Mouse (Mus musculus) midbrain, embryonic 13.5 days (tissue): ENCODE results near the gene Rgs3. TPM values are rescaled to one million over a fixed set of nuclear protein-coding genes. Genes with fewer than 3 reads are reported as not detected.

ENCODE experiments used
- ATAC-seq: fragments of 200-750 bp; cut with Nextera tagmentation; 2 replicates; pipeline ENCODE4 v1.8.0; 2017; ENCODE audit warnings: mild to moderate bottlenecking, moderate TSS enrichment, moderate library complexity
- H3K27ac ChIP-seq: fragments of 300-500 bp; sonication (generic); 2 replicates; pipeline ENCODE4 v1.5.1; 2015; ENCODE audit warnings: inconsistent platforms, mild to moderate bottlenecking, moderate library complexity
- H3K27me3 ChIP-seq: fragments of 300-500 bp; sonication (generic); 2 replicates; pipeline ENCODE4 v1.6.1; 2015; ENCODE audit warnings: mild to moderate bottlenecking, inconsistent platforms
- H3K36me3 ChIP-seq: fragments of 300-500 bp; sonication (generic); 2 replicates; pipeline ENCODE4 v1.6.1; 2015; ENCODE audit warnings: mild to moderate bottlenecking, inconsistent platforms
- H3K4me1 ChIP-seq: fragments of 300-500 bp; sonication (generic); replicated peaks from 2 replicates; pipeline ENCODE4 v1.6.1; 2015; ENCODE audit warnings: inconsistent platforms
- H3K4me2 ChIP-seq: fragments of 300-500 bp; sonication (generic); replicated peaks from 2 replicates; pipeline ENCODE4 v1.6.1; 2015; ENCODE audit warnings: moderate library complexity, mild to moderate bottlenecking, inconsistent platforms
- H3K4me3 ChIP-seq: fragments of 300-500 bp; sonication (generic); replicated peaks from 2 replicates; pipeline ENCODE4 v1.5.1; 2015; ENCODE audit warnings: mild to moderate bottlenecking, inconsistent platforms
- H3K9ac ChIP-seq: fragments of 300-500 bp; sonication (generic); replicated peaks from 2 replicates; pipeline ENCODE4 v1.6.1; 2015; ENCODE audit warnings: mild to moderate bottlenecking, inconsistent platforms
- H3K9me3 ChIP-seq: fragments of 300-500 bp; sonication (generic); 2 replicates; pipeline ENCODE4 v1.6.1; 2016; ENCODE audit warnings: mild to moderate bottlenecking, inconsistent platforms
- WGBS: fragments of 180-500 bp; shearing (Covaris S2); methylation state at CpG from one replicate; pipeline ENCODE4 v1.1.7; 2015; 5-methylcytosine and 5-hydroxymethylcytosine counted together
- polyA plus RNA-seq: library from polyadenylated mRNA; unstranded; fragments of >200 nt; fragmentation: Nextera tagmentation; extraction: Ambion mirVana; gene quantifications from 2 replicates; pipeline ENCODE4 v1.2.1, GENCODE M21; 2015

The Rgs3 gene
- polyA plus RNA-seq, 1 experiment from 2014 or later: 70.0 TPM

DNA sequence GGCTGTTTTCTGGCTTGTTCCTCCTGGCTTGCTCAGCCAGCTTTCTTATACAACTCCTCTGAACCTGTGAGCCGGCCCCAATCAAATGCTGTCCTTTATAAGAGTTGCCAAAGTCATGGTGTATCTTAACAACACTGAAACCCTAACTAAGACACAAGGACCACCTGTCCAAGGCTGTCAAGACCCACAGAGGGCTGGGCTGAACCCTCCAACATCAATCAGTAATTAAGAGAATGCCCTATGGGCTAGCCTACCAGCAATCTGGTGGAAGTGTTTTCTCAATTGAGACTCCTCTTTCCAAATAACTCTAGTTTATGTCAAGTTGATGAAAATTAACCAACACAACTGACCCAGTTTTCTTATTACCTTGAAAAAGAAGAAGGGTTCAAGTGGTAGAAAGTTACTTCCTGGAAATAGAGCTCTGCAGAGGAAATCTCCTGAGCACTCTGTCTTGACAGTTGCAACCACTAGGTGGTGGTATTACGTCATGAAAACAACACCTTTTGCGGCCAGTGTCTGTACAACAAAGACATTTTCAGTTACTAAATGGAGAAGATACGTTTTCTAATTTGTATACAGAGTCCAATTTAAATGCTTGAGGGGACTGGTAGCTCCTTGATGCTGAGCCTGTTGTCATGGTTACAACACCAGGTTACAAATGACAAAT lies 1.4 kb downstream of the Rgs3 start:
- H3K27me3 ChIP-seq: no peaks in the 10 kb centered on the region
- H3K27ac ChIP-seq: no peak overlapping the region
- ATAC-seq: peak; percentile 89
- 22% methylated on average over 4 of the region's 4 CpGs for WGBS
- peaks cover 8% of the 10 kb centered on the region for H3K4me1 ChIP-seq
- 0 out of 2 replicates have a peak overlapping the region, but pooled peaks have one; percentile 14 for H3K9ac ChIP-seq
- no peaks in the 10 kb centered on the region for H3K9me3 ChIP-seq
- H3K4me2 ChIP-seq: no peak overlapping the region
- no peak overlapping the region for H3K4me3 ChIP-seq
- no peaks in the 10 kb centered on the region for H3K36me3 ChIP-seq

DNA sequence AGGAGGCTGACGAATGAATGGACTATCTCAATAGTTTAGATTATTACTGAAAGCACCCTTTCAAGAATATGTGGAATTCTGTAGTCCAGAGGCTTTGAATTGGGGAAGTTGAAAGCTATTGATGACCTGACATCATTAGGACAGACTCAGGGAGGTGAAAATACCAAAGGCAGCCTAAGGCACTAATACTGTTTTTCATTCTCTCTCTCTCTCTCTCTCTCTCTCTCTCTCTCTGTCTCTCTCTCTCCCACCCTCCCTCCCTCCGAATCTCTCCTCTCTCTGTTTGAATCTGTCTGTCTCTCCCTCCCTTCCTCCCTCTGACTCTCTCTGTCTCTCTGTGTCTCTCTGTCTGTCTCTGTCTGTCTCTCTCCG lies 2.0 kb downstream of the Rgs3 start:
- WGBS: 45% methylated on average over 3 of the region's 3 CpGs

DNA sequence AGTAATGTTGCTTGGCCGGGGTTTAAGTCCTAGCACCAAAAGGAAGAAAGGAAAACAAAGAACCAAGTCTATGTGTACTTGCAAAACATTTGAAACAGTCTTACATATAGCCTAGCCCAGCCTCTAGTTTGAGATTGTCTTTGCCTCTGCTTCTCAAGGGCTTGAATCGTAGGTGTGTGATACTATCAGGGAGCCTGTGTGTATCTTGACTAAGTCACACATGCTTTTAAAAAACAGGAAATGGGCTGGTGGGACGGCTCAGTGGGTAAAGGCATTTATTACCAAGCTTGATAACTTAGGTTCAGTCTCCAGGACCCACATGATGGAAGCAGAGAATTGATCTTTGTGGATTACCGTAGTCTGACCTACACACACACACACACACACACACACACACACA lies 2.4 kb downstream of the Rgs3 start:
- Histone ChIP-seq H3K27me3 (no peaks in the 10 kb centered on the region), H3K27ac (peak overlapping the region; percentile 45; the same call in 1 of the 2 replicates), H3K36me3 (no peaks in the 10 kb centered on the region), H3K4me1 (peaks cover 8% of the 10 kb centered on the region), H3K9me3 (no peaks in the 10 kb centered on the region), H3K4me3 (no peak overlapping the region), H3K9ac (no peak overlapping the region), H3K4me2 (no peak overlapping the region)
- WGBS: 79% methylated on average over 4 of the region's 4 CpGs
- ATAC-seq: no peak

More for the DNA sequence above, 2.0 kb downstream of the Rgs3 start:
- H3K4me2 ChIP-seq: no peak overlapping the region
- H3K9me3 ChIP-seq: no peaks in the 10 kb centered on the region
- H3K27ac ChIP-seq: peak overlapping the region; percentile 45; the same call in 1 of the 2 replicates
- H3K9ac ChIP-seq: 0 out of 2 replicates have a peak overlapping the region, but pooled peaks have one; percentile 14
- H3K27me3 ChIP-seq: no peaks in the 10 kb centered on the region
- no peaks in the 10 kb centered on the region for H3K36me3 ChIP-seq
- H3K4me1 ChIP-seq: peaks cover 8% of the 10 kb centered on the region
- no peak overlapping the region for H3K4me3 ChIP-seq
- peak; percentile 71 for ATAC-seq

DNA sequence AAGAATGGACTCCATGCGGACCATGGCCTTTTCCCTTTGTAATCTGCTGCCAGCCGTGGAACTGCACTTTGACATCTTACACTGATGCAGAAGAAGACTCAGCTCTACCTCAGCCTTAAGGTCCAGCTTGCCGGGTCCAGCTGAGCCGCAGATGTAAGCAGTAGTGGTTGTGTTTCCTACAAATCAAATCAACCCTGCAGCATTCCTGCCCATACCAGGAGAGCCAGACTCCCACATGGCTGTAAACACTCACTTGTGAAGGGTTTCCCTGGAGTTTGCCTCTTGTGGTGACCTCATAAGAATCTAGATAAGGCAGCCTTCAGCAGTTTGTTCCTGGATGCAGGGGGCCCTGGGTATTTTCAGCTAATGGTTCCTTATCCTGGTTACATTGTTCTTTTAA lies 6.9 kb downstream of the Rgs3 start:
- Histone ChIP-seq H3K36me3 (no peaks in the 10 kb centered on the region), H3K4me2 (no peak overlapping the region), H3K4me1 (peaks cover 6% of the 10 kb centered on the region), H3K27me3 (no peaks in the 10 kb centered on the region), H3K9ac (no peak overlapping the region), H3K9me3 (no peaks in the 10 kb centered on the region), H3K4me3 (no peak overlapping the region), H3K27ac (no peak overlapping the region)
- ATAC-seq: no peak
- 86% methylated on average over 4 of the region's 4 CpGs for WGBS

DNA sequence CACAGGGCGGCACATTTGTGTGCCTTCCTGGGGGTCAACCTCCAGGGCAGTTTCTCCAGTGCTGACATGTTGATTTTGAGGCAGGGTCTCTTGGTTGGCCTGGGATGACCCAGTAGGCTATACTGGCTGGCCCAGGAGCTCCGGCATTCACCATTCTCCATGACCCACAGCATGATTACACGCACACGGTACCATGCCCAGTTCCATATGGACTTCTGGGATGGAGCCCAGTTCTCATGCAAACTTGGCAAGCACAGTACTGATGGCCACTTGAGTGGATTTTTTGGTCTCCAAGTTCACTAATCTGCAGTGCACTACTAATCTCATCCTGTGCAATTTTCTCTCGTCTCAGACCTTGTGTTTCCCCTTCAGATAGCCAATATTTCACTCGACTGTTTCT lies 8.0 kb downstream of the Rgs3 start:
- Histone ChIP-seq H3K36me3 (no peaks in the 10 kb centered on the region), H3K27me3 (no peaks in the 10 kb centered on the region), H3K9me3 (no peaks in the 10 kb centered on the region), H3K4me1 (no peaks in the 10 kb centered on the region), H3K9ac (no peak overlapping the region), H3K4me3 (no peak overlapping the region), H3K4me2 (no peak overlapping the region), H3K27ac (no peak overlapping the region)
- 93% methylated on average over 6 of the region's 6 CpGs for WGBS
- ATAC-seq: no peak

DNA sequence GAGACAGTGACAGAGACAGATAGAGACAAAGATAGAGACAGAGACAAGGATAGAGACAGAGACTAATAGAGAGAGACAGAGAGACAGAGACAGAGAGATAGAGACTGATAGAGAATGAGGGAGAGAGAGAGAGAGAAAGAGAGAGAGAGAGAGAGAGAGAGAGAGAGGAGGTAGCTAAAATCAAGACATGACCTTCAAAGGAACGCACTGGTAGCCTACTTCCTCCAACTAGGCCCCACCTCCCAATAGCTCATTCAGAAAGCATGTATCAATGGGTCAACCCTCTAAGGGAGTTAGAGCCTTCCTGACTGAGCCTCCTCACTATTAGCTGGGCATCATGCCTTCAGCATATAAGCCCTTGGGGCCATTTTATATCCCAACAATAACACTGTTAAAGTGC lies 8.7 kb downstream of the Rgs3 start:
- Histone ChIP-seq H3K4me2 (no peak overlapping the region), H3K27me3 (no peaks in the 10 kb centered on the region), H3K4me1 (no peaks in the 10 kb centered on the region), H3K9me3 (no peaks in the 10 kb centered on the region), H3K9ac (no peak overlapping the region), H3K4me3 (no peak overlapping the region), H3K27ac (no peak overlapping the region), H3K36me3 (no peaks in the 10 kb centered on the region)
- no peak for ATAC-seq
- 83% methylated on average over 1 of the region's 1 CpGs for WGBS

DNA sequence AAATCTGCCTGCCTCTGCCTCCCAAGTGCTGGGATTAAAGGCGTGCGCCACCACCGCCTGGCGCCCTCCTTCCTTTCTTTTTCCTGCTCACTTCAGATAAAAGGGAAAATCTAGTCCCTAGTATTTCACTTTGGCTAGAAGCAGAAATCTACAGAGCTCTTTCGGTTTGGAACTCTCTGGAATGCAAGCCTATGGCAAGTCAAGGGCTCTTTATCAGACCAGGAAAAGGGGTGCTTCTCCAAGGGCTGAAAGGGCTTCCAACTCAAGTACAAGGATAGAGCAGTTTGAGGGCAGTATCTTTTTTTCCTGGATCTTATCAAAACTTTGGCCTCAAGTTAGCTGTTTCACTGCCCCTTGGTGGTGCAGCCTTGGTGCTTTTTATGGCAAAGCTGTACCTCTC lies 10.0 kb downstream of the Rgs3 start:
- Histone ChIP-seq H3K27ac (no peak overlapping the region), H3K4me2 (no peak overlapping the region), H3K4me3 (no peak overlapping the region), H3K9ac (no peak overlapping the region), H3K9me3 (no peaks in the 10 kb centered on the region), H3K36me3 (no peaks in the 10 kb centered on the region), H3K4me1 (no peaks in the 10 kb centered on the region), H3K27me3 (no peaks in the 10 kb centered on the region)
- no peak for ATAC-seq
- 95% methylated on average over 5 of the region's 5 CpGs for WGBS

DNA sequence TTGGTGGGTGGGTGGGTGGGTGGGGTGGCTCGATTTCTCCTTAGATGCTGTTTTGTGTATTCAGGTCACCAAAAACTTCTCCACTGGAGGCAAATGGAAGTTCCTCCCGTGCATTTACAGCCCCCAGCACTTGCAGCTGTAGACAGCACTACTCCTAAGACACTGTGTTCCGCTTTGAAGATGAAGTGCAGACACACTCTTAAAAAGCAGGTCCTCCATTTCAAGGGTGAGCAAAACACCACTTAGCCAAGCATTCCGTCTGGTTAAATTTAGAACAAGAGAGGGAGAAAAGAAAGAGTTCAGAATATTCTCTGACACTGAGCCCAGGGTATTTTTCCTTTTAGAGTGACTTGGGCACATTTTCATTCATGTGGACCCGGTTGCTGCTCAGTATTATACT lies 10.4 kb downstream of the Rgs3 start:
- WGBS: 86% methylated on average over 5 of the region's 5 CpGs
- ATAC-seq: no peak
- no peaks in the 10 kb centered on the region for H3K9me3 ChIP-seq
- H3K36me3 ChIP-seq: no peaks in the 10 kb centered on the region
- H3K4me1 ChIP-seq: no peaks in the 10 kb centered on the region
- no peak overlapping the region for H3K4me2 ChIP-seq
- no peak overlapping the region for H3K9ac ChIP-seq
- H3K27me3 ChIP-seq: no peaks in the 10 kb centered on the region
- no peak overlapping the region for H3K4me3 ChIP-seq
- no peak overlapping the region for H3K27ac ChIP-seq

DNA sequence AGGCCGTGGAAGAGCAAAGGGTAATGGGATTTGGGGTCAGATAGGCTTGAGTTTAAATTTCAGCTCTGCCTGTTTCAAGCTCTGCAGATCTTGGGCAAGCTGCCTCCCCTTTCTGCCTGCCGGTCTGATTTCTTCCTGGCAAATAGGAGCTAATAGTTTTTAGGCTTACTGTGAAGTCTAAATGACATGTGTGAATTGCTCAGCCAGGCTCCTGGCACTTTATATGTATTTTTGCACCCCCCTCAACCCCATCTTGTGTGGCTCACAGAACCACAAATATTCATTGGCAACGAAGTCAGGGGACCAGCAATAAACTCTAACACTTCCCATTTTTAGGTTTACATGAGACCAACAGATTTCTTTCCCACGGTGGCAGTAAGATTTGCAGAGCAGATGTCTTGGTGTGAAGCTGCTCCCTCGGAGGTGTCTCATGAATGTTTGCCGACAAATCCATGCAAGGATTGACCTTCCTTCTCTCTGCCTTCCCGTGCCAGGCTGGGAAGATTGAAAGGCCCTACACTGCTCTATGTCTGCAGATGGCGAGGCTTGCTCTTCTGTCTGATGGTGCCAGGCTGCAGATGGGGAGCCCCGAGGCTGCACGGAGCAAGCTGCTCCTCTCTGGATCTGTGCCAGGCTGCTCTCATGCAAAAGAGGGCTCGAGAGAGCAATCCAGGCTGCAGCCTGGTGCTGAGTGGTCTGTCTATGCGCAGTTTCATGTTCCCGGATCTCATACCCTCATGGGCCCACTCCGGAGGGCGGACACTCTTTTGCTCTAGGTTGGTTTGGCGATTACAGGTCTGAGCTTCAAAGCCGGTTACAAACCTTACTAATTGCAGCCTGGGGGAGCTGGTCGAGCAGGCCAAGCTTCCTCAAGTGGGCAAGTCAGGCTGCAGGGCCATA lies 23.0 kb downstream of the Rgs3 start:
- H3K4me2 ChIP-seq: peak overlapping the region; percentile 98
- ATAC-seq: peak; percentile 92
- peaks cover 11% of the 10 kb centered on the region for H3K27me3 ChIP-seq
- H3K9me3 ChIP-seq: no peaks in the 10 kb centered on the region
- no peaks in the 10 kb centered on the region for H3K36me3 ChIP-seq
- WGBS: 17% methylated on average over 18 of the region's 18 CpGs
- peak overlapping the region; percentile 61 for H3K4me3 ChIP-seq
- H3K9ac ChIP-seq: peak overlapping the region; percentile 76
- peaks cover 38% of the 10 kb centered on the region for H3K4me1 ChIP-seq
- H3K27ac ChIP-seq: peak overlapping the region; percentile 84

DNA sequence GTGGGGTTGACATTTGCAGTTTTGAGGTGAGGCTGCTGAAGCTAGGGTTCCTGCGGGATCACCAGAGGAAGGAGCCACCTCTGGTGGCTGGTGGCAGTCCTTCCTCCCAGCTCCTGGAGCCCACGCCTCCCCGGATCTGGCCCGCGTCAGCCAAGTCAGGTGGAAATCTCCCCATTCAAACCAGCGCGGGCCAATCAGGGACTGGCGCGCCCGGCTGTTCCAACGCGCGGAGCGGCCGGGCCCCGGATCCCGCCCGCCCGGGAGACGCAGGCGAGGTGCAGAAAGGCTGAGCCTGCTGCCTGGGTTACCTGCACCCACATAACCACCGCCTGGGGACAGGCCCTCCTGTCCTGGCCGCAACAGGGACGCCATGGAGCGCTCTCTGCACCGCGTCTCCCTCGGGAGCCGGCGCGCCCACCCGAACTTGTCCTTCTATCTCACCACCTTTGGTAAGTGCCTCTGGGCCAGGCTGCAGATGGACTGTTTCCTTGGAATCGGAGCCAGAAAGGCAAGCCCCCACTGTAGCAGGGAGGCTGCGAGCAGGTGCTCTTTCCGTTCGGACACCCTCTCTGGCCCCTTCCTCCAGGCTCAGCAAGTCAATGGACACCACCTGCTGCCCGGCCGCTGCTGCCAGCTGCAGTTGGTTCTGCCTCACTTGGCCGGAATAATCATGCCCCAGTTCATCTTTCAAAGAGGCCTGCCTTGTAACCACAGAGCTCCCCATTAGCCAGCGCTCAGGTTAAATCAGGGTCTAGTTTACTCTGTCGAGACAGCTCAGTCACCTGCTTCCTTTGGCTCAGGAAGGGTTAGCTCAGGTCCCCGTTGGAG lies 23.8 kb downstream of the Rgs3 start:
- peak overlapping the region; percentile 98 for H3K4me2 ChIP-seq
- H3K36me3 ChIP-seq: no peaks in the 10 kb centered on the region
- H3K27me3 ChIP-seq: peaks cover 11% of the 10 kb centered on the region
- peak overlapping the region; percentile 84 for H3K27ac ChIP-seq
- no peaks in the 10 kb centered on the region for H3K9me3 ChIP-seq
- peaks cover 38% of the 10 kb centered on the region for H3K4me1 ChIP-seq
- H3K9ac ChIP-seq: peak overlapping the region; percentile 76
- ATAC-seq: peak; percentile 91
- H3K4me3 ChIP-seq: peak overlapping the region; percentile 61
- WGBS: under 1% methylated on average over 42 of the region's 42 CpGs

DNA sequence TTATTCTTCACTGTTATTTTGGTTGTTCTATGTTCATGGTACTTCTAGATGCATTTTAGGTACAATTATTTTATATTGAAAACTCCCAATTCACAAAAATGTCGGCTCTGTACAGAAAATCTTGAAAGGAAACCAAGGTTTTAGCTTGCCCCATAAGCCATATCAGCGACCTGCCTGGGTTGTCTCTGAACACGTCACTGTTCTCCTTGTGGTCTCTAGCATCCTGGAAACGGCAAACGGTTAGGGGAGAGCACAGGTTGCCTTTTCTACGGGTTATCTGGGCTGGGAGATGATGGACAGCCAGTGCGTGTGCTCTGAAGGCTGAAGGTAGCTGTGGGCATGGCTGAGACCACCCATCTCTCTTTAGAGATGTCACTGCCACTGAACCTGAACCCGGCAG lies 27.4 kb downstream of the Rgs3 start:
- H3K4me1 ChIP-seq: peaks cover 43% of the 10 kb centered on the region
- no peak overlapping the region for H3K4me3 ChIP-seq
- ATAC-seq: no peak
- H3K36me3 ChIP-seq: no peaks in the 10 kb centered on the region
- H3K9me3 ChIP-seq: no peaks in the 10 kb centered on the region
- H3K9ac ChIP-seq: no peak overlapping the region
- WGBS: 88% methylated on average over 8 of the region's 8 CpGs
- no peak overlapping the region for H3K4me2 ChIP-seq
- peaks cover 8% of the 10 kb centered on the region; the same call in 1 of the 2 replicates for H3K27me3 ChIP-seq
- H3K27ac ChIP-seq: no peak overlapping the region

DNA sequence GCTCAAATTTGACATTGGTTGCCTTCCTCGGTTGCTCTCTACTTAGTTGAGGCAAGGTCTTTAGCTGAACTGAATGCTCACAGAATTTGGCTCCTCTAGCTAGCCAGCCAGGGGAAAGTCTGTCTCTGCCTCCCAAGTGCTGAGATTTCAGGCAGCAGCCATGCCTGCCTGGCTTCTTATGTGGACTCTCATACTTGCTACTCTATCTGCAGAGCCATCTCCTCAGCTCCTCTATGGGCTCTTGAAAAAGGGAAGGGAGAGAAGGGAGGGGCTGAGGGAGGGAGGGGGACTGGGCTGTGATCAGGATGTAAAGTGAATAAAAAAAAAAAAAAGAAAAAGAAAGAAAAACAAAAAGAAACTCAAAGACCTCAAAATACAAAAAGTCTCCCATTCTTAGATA lies 31.2 kb downstream of the Rgs3 start:
- no peak for ATAC-seq
- H3K4me3 ChIP-seq: no peak overlapping the region
- 86% methylated on average over 1 of the region's 1 CpGs for WGBS
- no peaks in the 10 kb centered on the region for H3K27me3 ChIP-seq
- H3K9ac ChIP-seq: no peak overlapping the region
- peaks cover 20% of the 10 kb centered on the region for H3K4me1 ChIP-seq
- H3K36me3 ChIP-seq: no peaks in the 10 kb centered on the region
- no peak overlapping the region for H3K4me2 ChIP-seq
- H3K9me3 ChIP-seq: no peaks in the 10 kb centered on the region
- H3K27ac ChIP-seq: no peak overlapping the region
